Mouse (Mus musculus) thymus, postnatal 36 days (tissue): ENCODE results near the gene Lmntd1.

ENCODE experiments used
- DNase-seq, 2 experiments: peaks; one replicate each; pipeline ENCODE4 v3.0.0; 2022; ENCODE audit warnings: mixed read lengths in 2 of 2

Lmntd1 gene

DNA sequence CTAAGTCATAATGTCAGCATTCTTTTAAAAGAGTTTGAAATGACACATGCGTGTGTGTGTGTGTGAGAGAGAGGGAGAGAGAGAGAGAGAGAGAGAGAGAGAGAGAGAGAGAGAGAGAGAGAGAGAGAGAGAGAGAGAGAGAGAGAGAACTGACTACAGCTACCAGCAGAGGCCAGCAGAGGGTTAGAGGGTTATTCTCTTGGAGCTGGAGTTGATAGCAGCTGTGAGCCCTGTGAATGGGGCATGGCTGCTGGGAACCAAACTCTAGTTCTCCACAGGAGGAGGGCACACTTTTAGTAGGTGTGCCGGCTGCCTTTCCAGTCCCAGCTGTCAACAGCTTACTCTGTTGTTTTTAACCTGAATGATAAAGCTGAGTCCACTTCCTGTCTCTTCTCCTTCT, 242.1 kb downstream of the Lmntd1 start:
- DNase-seq, result no peak

DNA sequence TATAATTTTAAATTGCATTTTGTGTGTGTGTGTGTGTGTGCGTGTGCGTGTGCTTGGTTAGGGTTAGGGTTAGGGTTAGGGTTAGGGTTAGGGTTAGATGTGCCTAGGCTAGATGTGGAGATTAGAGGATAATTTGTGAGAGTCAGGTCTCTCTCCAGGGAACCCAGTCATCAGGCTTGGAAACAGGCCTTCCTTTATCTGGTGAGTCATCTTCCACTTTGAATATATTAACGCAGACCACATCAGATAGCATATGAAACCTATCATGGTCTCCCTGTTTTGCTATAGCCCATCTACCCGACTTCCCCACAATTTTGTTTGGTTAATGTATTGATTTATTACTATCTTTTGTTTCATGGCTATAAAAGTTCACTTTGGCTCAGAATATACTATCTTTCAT, 242.5 kb downstream of the Lmntd1 start:
- no peak for DNase-seq

DNA sequence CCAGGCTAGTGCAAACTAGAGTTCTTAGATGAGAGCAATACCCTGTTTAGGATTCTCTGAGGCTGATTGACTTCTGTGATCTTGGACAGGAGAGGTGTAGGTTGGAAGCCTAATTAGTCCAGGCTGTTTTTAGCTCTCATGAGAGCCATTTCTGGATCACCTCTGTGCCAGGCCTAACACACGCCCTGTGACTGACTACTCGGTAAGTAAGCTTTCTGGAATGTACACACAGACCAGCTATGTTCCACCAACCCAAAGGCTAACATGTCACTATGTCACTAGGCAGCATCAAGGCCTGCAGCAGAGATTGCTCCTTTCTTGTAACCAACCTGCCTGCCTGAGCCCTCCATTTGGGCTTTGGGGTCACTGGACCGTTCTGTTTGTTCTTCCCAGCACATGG, 243.8 kb downstream of the Lmntd1 start:
- DNase-seq, result no peak

GRCm38 (mm10) chr6:145369290-145369689, 244.8 kb downstream of the Lmntd1 start:
- no peak for DNase-seq

- DNase-seq, result no peak
Observed at GRCm38 (mm10) chr6:145366488-145366887, 247.6 kb downstream of the Lmntd1 start.

GRCm38 (mm10) chr6:145363698-145364097, 250.4 kb downstream of the Lmntd1 start:
- DNase-seq, result no peak

GRCm38 (mm10) chr6:145361109-145361694, 252.9 kb downstream of the Lmntd1 start:
- DNase-seq, result no peak

GRCm38 (mm10) chr6:145359470-145360430, 254.4 kb downstream of the Lmntd1 start:
- peak in 1 of 2 experiments; percentile 36 for DNase-seq

- no peak for DNase-seq
Observed at GRCm38 (mm10) chr6:145358001-145358400, 256.1 kb downstream of the Lmntd1 start.

DNA sequence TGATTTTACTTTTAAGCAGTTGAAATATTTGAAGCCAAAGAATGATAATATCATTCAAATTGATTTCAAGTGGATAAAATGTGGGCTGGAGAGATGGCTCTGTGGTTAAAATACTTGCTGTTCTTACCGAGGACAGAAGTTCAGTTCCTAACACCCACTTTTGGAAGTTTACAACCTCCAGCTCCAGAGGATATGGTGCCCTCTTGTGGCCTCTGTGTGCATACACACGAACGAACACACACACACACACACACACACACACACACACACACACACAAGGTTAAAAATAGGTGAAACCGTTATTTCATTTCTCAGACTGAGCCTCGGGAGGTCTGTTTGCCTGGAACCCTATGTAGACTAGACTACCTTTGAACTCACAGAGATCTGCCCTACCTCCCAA, 260.3 kb downstream of the Lmntd1 start:
- no peak for DNase-seq

- no peak for DNase-seq
Observed at GRCm38 (mm10) chr6:145352705-145353104, 261.4 kb downstream of the Lmntd1 start.

DNA sequence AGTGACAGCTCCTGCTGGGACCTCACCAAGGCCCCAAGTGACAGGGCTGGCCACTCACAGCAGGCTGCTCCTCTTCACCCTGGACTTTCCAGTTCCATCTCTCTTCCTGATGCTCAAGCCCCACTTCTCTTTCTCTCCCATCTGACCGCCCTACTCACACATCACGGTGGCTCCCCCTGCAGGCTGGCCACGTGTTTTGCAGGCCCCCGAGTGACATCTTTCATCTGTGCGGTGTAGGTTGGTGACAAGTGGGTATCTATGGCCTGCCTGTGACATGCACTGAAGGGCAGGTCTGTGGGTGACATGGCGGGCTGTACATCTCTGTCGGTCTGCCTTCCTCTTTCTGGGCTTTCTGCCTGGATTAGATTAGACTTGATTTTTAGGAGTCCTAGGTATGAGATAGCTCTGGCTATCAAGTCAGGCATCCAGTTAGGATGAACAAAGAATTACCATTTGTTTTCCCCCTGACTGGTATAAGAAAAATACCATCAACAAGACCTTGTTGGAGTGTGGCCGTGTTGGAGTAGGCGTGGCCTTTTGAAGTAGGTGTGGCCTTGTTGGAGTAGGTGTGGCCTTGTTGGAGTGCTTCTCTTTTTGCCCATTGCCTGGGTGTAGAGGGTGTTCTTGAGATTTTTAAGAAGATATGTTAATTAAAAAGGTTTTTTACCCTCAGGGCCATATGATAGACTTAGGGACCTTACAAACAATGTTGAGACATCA, 265.8 kb downstream of the Lmntd1 start:
- DNase-seq, result peak; percentile 64 to 66

GRCm38 (mm10) chr6:145347641-145348040, 266.5 kb downstream of the Lmntd1 start:
- DNase-seq, result no peak

DNA sequence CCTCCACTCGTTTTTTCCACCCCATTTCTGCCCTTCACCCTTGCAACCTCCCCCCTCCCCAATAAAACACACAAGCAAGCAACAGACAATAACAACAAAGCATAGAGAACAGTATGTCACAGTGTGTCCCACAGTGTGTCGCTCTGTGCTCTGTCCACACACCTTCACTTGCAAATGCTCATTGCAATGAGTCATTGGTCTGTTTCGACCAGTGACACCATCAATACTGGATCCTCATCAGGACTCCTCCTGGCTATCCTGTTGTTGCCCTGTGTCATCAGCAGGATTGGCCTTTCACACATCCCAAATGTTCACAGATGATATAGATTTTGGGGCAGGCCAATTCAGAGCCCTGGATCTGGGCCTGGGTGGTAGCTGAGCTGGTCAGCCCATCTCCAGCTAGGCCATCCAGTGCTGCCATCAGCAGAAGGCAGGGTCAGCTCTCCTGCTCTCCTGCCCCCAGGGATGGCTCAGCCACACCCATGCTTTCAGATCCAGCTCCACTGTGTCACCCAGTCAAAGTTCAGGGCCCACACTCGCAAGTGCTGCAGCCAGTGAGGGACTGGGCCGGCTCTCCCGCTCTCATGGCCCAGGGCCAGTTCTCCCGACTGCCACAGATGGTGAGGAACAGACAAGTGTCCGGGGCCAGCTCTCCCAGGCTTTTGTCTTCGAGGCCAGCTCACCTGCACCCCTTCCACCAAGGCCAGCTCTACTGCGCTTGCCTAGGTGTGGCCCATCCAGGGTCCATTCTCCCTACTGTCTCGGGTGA, 267.1 kb downstream of the Lmntd1 start:
- DNase-seq, result no peak

GRCm38 (mm10) chr6:145346305-145346704, 267.8 kb downstream of the Lmntd1 start:
- DNase-seq, result no peak

DNA sequence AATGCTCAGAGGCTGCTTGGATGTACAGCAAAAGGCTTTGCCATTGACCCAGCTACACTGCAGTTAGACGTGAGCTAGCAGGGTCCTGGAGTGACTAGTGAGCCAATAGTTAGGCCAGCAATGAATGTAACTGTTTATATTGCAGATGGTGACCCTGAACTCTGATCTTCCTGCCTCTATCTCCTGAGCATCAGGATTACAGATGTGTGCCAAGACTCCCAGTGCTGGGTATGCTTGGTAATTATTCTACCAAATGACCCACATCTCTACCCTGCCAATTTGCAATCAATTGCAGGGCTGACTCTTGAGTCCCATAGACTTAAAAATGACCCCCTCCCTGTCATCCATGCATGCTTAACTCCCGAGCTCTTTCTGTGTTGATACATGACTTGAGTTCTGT, 269.4 kb downstream of the Lmntd1 start:
- DNase-seq, result no peak

DNA sequence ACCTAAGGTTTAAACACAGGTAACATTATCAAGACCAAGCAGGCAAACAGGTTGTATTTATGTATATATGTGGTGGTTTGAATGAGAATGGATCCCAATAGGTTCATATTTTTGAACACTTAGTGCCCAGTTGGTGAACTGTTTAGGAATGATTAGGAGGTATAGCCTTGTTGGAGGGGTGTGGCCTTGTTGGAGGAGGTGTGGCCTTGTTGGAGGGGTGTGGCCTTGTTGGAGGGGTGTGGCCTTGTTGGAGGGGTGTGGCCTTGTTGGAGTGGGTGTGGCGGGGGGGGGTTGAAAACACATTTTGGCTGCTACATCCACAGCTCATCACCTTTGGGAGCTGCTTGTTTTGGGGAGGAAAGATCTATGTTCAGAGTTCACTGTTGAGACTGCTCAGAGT, 270.7 kb downstream of the Lmntd1 start:
- peak in 1 of 2 experiments; percentile 17 for DNase-seq

GRCm38 (mm10) chr6:145342836-145343235, 271.3 kb downstream of the Lmntd1 start:
- no peak for DNase-seq

- peak; percentile 76 to 79 for DNase-seq
Observed at GRCm38 (mm10) chr6:145341301-145342193, 272.6 kb downstream of the Lmntd1 start.

GRCm38 (mm10) chr6:145340657-145341146, 273.4 kb downstream of the Lmntd1 start:
- DNase-seq, result peak; percentile 95 to 97

DNA sequence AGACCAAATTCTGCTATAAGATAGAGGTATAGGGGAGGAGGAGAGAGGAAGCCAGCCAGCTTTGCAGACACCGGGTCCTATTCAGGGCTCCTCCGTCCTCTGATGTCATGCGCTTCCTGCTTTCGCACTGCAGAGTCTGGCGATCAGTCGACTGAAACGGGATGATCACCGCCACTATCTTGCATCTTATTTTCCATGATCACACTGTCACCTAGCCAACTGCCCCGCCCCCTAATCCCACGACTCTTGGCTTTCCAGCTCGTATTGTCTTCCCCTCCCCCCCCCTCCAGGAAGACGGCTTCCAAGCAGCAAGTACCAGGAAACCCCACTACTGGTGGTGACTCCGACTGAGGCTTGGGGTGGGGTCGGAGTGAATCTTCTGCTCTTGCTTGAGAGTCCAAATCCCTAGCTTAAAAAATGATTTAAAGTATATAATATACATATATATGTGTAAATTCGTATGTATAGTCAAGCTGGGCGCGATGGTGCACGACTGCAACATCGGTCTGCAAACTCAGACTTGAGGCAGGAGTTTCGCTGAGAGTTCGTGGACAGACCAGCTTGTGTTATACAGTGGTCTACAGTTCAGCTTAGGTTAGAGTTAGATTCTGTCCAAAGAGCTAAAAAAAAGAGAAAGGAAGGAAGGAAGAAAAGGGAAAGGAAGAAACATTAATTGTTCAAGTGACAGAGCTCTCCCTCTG, 274.0 kb downstream of the Lmntd1 start:
- peak; percentile 71 to 79 for DNase-seq
